Mouse (Mus musculus) neural tube, embryonic 15.5 days (tissue): ENCODE measurements around the gene Hrh3. TPM values are rescaled to one million over a fixed set of nuclear protein-coding genes. Genes with fewer than 3 reads are reported as not detected.
A peak's percentile ranks its signal among the peaks of the same experiment; 100 is the strongest.

Experiments used
- ATAC-seq: fragments of 200-750 bp; cut with Nextera tagmentation; 2 replicates; pipeline ENCODE4 v1.8.0; 2017; ENCODE audit warnings: mild to moderate bottlenecking, moderate TSS enrichment, moderate library complexity; ENCODE audit not compliant: low FRiP score
- H3K27ac ChIP-seq: fragments of 300-500 bp; sonication (generic); replicated peaks from 2 replicates; pipeline ENCODE4 v1.5.1; 2015; ENCODE audit warnings: mild to moderate bottlenecking, inconsistent platforms
- H3K27me3 ChIP-seq: fragments of 300-500 bp; sonication (generic); replicated peaks from 2 replicates; pipeline ENCODE4 v1.6.1; 2015; ENCODE audit warnings: inconsistent platforms
- H3K36me3 ChIP-seq: fragments of 300-500 bp; sonication (generic); 2 replicates; pipeline ENCODE4 v1.6.1; 2015; ENCODE audit warnings: inconsistent platforms
- H3K4me1 ChIP-seq: fragments of 300-500 bp; sonication (generic); 2 replicates; pipeline ENCODE4 v1.6.1; 2015; ENCODE audit warnings: inconsistent platforms
- H3K4me2 ChIP-seq: fragments of 300-500 bp; sonication (generic); 2 replicates; pipeline ENCODE4 v1.6.1; 2015; ENCODE audit warnings: inconsistent platforms, mild to moderate bottlenecking, moderate library complexity
- H3K4me3 ChIP-seq: fragments of 300-500 bp; sonication (generic); replicated peaks from 2 replicates; pipeline ENCODE4 v1.5.1; 2015; ENCODE audit warnings: mild to moderate bottlenecking, inconsistent platforms
- H3K9ac ChIP-seq: fragments of 300-500 bp; sonication (generic); replicated peaks from 2 replicates; pipeline ENCODE4 v1.6.1; 2015; ENCODE audit warnings: mild to moderate bottlenecking, inconsistent platforms
- H3K9me3 ChIP-seq: fragments of 300-500 bp; sonication (generic); replicated peaks from 2 replicates; pipeline ENCODE4 v1.6.1; 2016; ENCODE audit warnings: inconsistent platforms
- WGBS: fragments of 180-500 bp; shearing (Covaris S2); methylation state at CpG from one replicate; pipeline ENCODE4 v1.1.7; 2015; ENCODE audit warnings: mixed read lengths; 5-methylcytosine and 5-hydroxymethylcytosine counted together
- polyA plus RNA-seq: library from polyadenylated mRNA; unstranded; fragments of >200 nt; fragmentation: Nextera tagmentation; extraction: Ambion mirVana; gene quantifications from 2 replicates; pipeline ENCODE4 v1.2.1, GENCODE M21; 2015

Gene Hrh3
- polyA plus RNA-seq, 1 experiment from 2014 or later = 1.9 TPM

GRCm38 (mm10) chr2:180105441-180106190, 1.3 kb upstream of the Hrh3 start:
- ATAC-seq = no peak
- no peaks in the 10 kb centered on the region for H3K9me3 ChIP-seq
- WGBS = 35% methylated on average over 8 of the region's 8 CpGs
- H3K27me3 ChIP-seq = peaks cover 49% of the 10 kb centered on the region
- no peaks in the 10 kb centered on the region for H3K36me3 ChIP-seq
- H3K27ac ChIP-seq = no peak overlapping the region
- no peak overlapping the region for H3K9ac ChIP-seq
- 0 out of 2 replicates have a peak overlapping the region, but pooled peaks have one; percentile 0 for H3K4me3 ChIP-seq
- H3K4me1 ChIP-seq = peaks cover 26% of the 10 kb centered on the region
- H3K4me2 ChIP-seq = no peak overlapping the region

GRCm38 (mm10) chr2:180104659-180105377, 530 bp upstream of the Hrh3 start:
- Histone ChIP-seq H3K4me3 (peak overlapping the region; percentile 57), H3K27me3 (peaks cover 57% of the 10 kb centered on the region)
- 14% methylated on average over 24 of the region's 24 CpGs for WGBS

GRCm38 (mm10) chr2:180103151-180103977, 924 bp downstream of the Hrh3 start:
- no peak for ATAC-seq
- Histone ChIP-seq H3K27ac (no peak overlapping the region), H3K36me3 (no peaks in the 10 kb centered on the region), H3K4me3 (peak overlapping the region; percentile 57), H3K4me2 (peak overlapping the region; percentile 96), H3K4me1 (peaks cover 35% of the 10 kb centered on the region), H3K9ac (peak overlapping the region; percentile 47), H3K9me3 (no peaks in the 10 kb centered on the region), H3K27me3 (peaks cover 66% of the 10 kb centered on the region)
- WGBS = under 1% methylated on average over 56 of the region's 57 CpGs

More at GRCm38 (mm10) chr2:180104659-180105377, 530 bp upstream of the Hrh3 start:
- peaks cover 30% of the 10 kb centered on the region for H3K4me1 ChIP-seq
- peak overlapping the region; percentile 96 for H3K4me2 ChIP-seq
- no peak for ATAC-seq
- H3K9ac ChIP-seq = peak overlapping the region; percentile 47; the same call in 1 of the 2 replicates
- no peaks in the 10 kb centered on the region for H3K36me3 ChIP-seq
- H3K27ac ChIP-seq = no peak overlapping the region
- H3K9me3 ChIP-seq = no peaks in the 10 kb centered on the region

- Histone ChIP-seq H3K4me1 (peaks cover 29% of the 10 kb centered on the region), H3K27ac (no peak overlapping the region), H3K9me3 (no peaks in the 10 kb centered on the region), H3K4me2 (peak overlapping the region; percentile 35), H3K36me3 (no peaks in the 10 kb centered on the region), H3K4me3 (no peak overlapping the region), H3K9ac (no peak overlapping the region), H3K27me3 (peaks cover 62% of the 10 kb centered on the region)
- no peak for ATAC-seq
- 9% methylated on average over 15 of the region's 15 CpGs for WGBS
Observed at GRCm38 (mm10) chr2:180099529-180099928, 4.8 kb downstream of the Hrh3 start.

- Histone ChIP-seq H3K4me1 (peaks cover 16% of the 10 kb centered on the region), H3K27me3 (peaks cover 51% of the 10 kb centered on the region), H3K4me2 (no peak overlapping the region), H3K36me3 (no peaks in the 10 kb centered on the region), H3K9ac (no peak overlapping the region), H3K4me3 (no peak overlapping the region), H3K27ac (no peak overlapping the region), H3K9me3 (no peaks in the 10 kb centered on the region)
- WGBS = 44% methylated on average over 5 of the region's 5 CpGs
- ATAC-seq = no peak
Observed at GRCm38 (mm10) chr2:180098167-180098566, 6.1 kb downstream of the Hrh3 start.

- Histone ChIP-seq H3K27me3 (peaks cover 45% of the 10 kb centered on the region), H3K4me2 (no peak overlapping the region), H3K9ac (no peak overlapping the region), H3K4me3 (no peak overlapping the region), H3K27ac (no peak overlapping the region), H3K4me1 (peaks cover 10% of the 10 kb centered on the region), H3K36me3 (no peaks in the 10 kb centered on the region), H3K9me3 (no peaks in the 10 kb centered on the region)
- WGBS = 39% methylated on average over 3 of the region's 3 CpGs
- ATAC-seq = peak; percentile 39; the same call in 1 of the 2 replicates
Observed at GRCm38 (mm10) chr2:180097585-180097984, 6.7 kb downstream of the Hrh3 start.

- Histone ChIP-seq H3K4me3 (no peak overlapping the region), H3K4me1 (peaks cover 9% of the 10 kb centered on the region), H3K9ac (no peak overlapping the region), H3K27me3 (peaks cover 27% of the 10 kb centered on the region), H3K9me3 (no peaks in the 10 kb centered on the region), H3K4me2 (no peak overlapping the region), H3K36me3 (no peaks in the 10 kb centered on the region), H3K27ac (no peak overlapping the region)
- WGBS = 26% methylated on average over 5 of the region's 5 CpGs
- ATAC-seq = no peak
Observed at GRCm38 (mm10) chr2:180095711-180096110, 8.6 kb downstream of the Hrh3 start.

- Histone ChIP-seq H3K4me1 (peaks cover 6% of the 10 kb centered on the region; the same call in 1 of the 2 replicates), H3K27me3 (no peaks in the 10 kb centered on the region), H3K4me2 (no peak overlapping the region), H3K27ac (no peak overlapping the region), H3K4me3 (no peak overlapping the region), H3K36me3 (peaks cover 8% of the 10 kb centered on the region), H3K9ac (no peak overlapping the region), H3K9me3 (no peaks in the 10 kb centered on the region)
- ATAC-seq = no peak
- WGBS = 74% methylated on average over 11 of the region's 11 CpGs
Observed at GRCm38 (mm10) chr2:180090285-180090684, 14.0 kb downstream of the Hrh3 start.

GRCm38 (mm10) chr2:180087472-180087871, 16.8 kb downstream of the Hrh3 start:
- no peak for ATAC-seq
- no peaks in the 10 kb centered on the region for H3K9me3 ChIP-seq
- peaks cover 23% of the 10 kb centered on the region for H3K36me3 ChIP-seq
- H3K4me2 ChIP-seq = no peak overlapping the region
- no peak overlapping the region for H3K9ac ChIP-seq
- H3K4me1 ChIP-seq = peaks cover 6% of the 10 kb centered on the region; the same call in 1 of the 2 replicates
- H3K27ac ChIP-seq = no peak overlapping the region
- H3K27me3 ChIP-seq = no peaks in the 10 kb centered on the region
- 89% methylated on average over 4 of the region's 4 CpGs for WGBS
- no peak overlapping the region for H3K4me3 ChIP-seq

- Histone ChIP-seq H3K4me3 (no peak overlapping the region), H3K9ac (no peak overlapping the region), H3K4me1 (peaks cover 6% of the 10 kb centered on the region; the same call in 1 of the 2 replicates), H3K27ac (no peak overlapping the region), H3K27me3 (no peaks in the 10 kb centered on the region), H3K4me2 (no peak overlapping the region), H3K9me3 (no peaks in the 10 kb centered on the region), H3K36me3 (peaks cover 32% of the 10 kb centered on the region)
- 76% methylated on average over 5 of the region's 5 CpGs for WGBS
- ATAC-seq = no peak
Observed at GRCm38 (mm10) chr2:180086637-180087027, 17.7 kb downstream of the Hrh3 start.

- ATAC-seq = no peak
- 70% methylated on average over 16 of the region's 16 CpGs for WGBS
- H3K27ac ChIP-seq = no peak overlapping the region
- peaks cover 34% of the 10 kb centered on the region for H3K36me3 ChIP-seq
- H3K9ac ChIP-seq = no peak overlapping the region
- H3K4me2 ChIP-seq = no peak overlapping the region
- no peaks in the 10 kb centered on the region for H3K9me3 ChIP-seq
- peaks cover 6% of the 10 kb centered on the region; the same call in 1 of the 2 replicates for H3K4me1 ChIP-seq
- H3K27me3 ChIP-seq = no peaks in the 10 kb centered on the region
- H3K4me3 ChIP-seq = no peak overlapping the region
Observed at GRCm38 (mm10) chr2:180085926-180086636, 18.2 kb downstream of the Hrh3 start.
